Mouse (Mus musculus): Measurements from ENCODE around the gene Cdk19. TPM values are rescaled to one million over a fixed set of nuclear protein-coding genes. Genes with fewer than 3 reads are reported as not detected.

Cdk19 gene
- polyA plus RNA-seq, 1 experiment: 13.3 TPM

GRCm38 (mm10) chr10:40448444-40448843 lies 109.1 kb downstream of the Cdk19 start:
- Histone ChIP-seq H3K36me3 (ENCODE audit: control insufficient read depth, insufficient read depth, low read length) (no peaks in the 10 kb centered on the region), H3K4me3 (ENCODE audit: control insufficient read depth, low read depth, low read length) (no peak overlapping the region), H3K27ac (ENCODE audit: control insufficient read depth, insufficient read depth, low read depth, low read length) (no peak overlapping the region), H3K27me3 (ENCODE audit: control insufficient read depth, insufficient read depth, low read length) (no peaks in the 10 kb centered on the region), H3K4me1 (ENCODE audit: control insufficient read depth, insufficient read depth, low read length) (no peaks in the 10 kb centered on the region; the same call in 1 of the 2 replicates)
- TF ChIP-seq POLR2A (IDR thresholded peaks at IDR 0.05; ENCODE audit: control insufficient read depth, low read depth, low read length) (no peak), CTCF (IDR thresholded peaks at IDR 0.05; ENCODE audit: control insufficient read depth, insufficient read depth, insufficient replicate concordance, low read depth, low read length) (no peak)

- Histone ChIP-seq H3K4me1 (ENCODE audit: control insufficient read depth, insufficient read depth, low read length) (no peaks in the 10 kb centered on the region; the same call in 1 of the 2 replicates), H3K27ac (ENCODE audit: control insufficient read depth, insufficient read depth, low read depth, low read length) (no peak overlapping the region), H3K27me3 (ENCODE audit: control insufficient read depth, insufficient read depth, low read length) (no peaks in the 10 kb centered on the region), H3K4me3 (ENCODE audit: control insufficient read depth, low read depth, low read length) (no peak overlapping the region), H3K36me3 (ENCODE audit: control insufficient read depth, insufficient read depth, low read length) (no peaks in the 10 kb centered on the region)
- TF ChIP-seq POLR2A (IDR thresholded peaks at IDR 0.05; ENCODE audit: control insufficient read depth, low read depth, low read length): no peak
- no peak for TF ChIP-seq CTCF (IDR thresholded peaks at IDR 0.05; ENCODE audit: control insufficient read depth, insufficient read depth, insufficient replicate concordance, low read depth, low read length)
These were observed 110.2 kb downstream of the Cdk19 start for GRCm38 (mm10) chr10:40449571-40449970.

- Histone ChIP-seq H3K4me1 (ENCODE audit: control insufficient read depth, insufficient read depth, low read length) (no peaks in the 10 kb centered on the region; the same call in 1 of the 2 replicates), H3K27me3 (ENCODE audit: control insufficient read depth, insufficient read depth, low read length) (no peaks in the 10 kb centered on the region), H3K27ac (ENCODE audit: control insufficient read depth, insufficient read depth, low read depth, low read length) (no peak overlapping the region), H3K36me3 (ENCODE audit: control insufficient read depth, insufficient read depth, low read length) (no peaks in the 10 kb centered on the region), H3K4me3 (ENCODE audit: control insufficient read depth, low read depth, low read length) (no peak overlapping the region)
- TF ChIP-seq CTCF (IDR thresholded peaks at IDR 0.05; ENCODE audit: control insufficient read depth, insufficient read depth, insufficient replicate concordance, low read depth, low read length): no peak
- no peak for TF ChIP-seq POLR2A (IDR thresholded peaks at IDR 0.05; ENCODE audit: control insufficient read depth, low read depth, low read length)
These were observed 110.8 kb downstream of the Cdk19 start for GRCm38 (mm10) chr10:40450171-40450570.

- Histone ChIP-seq H3K27ac (ENCODE audit: control insufficient read depth, insufficient read depth, low read depth, low read length) (no peak overlapping the region), H3K36me3 (ENCODE audit: control insufficient read depth, insufficient read depth, low read length) (no peaks in the 10 kb centered on the region), H3K4me1 (ENCODE audit: control insufficient read depth, insufficient read depth, low read length) (0 out of 2 replicates have a peak, but pooled peaks cover 2% of the 10 kb centered on the region), H3K27me3 (ENCODE audit: control insufficient read depth, insufficient read depth, low read length) (no peaks in the 10 kb centered on the region), H3K4me3 (ENCODE audit: control insufficient read depth, low read depth, low read length) (no peak overlapping the region)
- no peak for TF ChIP-seq CTCF (IDR thresholded peaks at IDR 0.05; ENCODE audit: control insufficient read depth, insufficient read depth, insufficient replicate concordance, low read depth, low read length)
- TF ChIP-seq POLR2A (IDR thresholded peaks at IDR 0.05; ENCODE audit: control insufficient read depth, low read depth, low read length): no peak
These were observed 117.8 kb downstream of the Cdk19 start for GRCm38 (mm10) chr10:40457116-40457515.

- Histone ChIP-seq H3K4me3 (ENCODE audit: control insufficient read depth, low read depth, low read length) (no peak overlapping the region; the same call in 1 of the 2 replicates), H3K4me1 (ENCODE audit: control insufficient read depth, insufficient read depth, low read length) (0 out of 2 replicates have a peak, but pooled peaks cover 2% of the 10 kb centered on the region), H3K27ac (ENCODE audit: control insufficient read depth, insufficient read depth, low read depth, low read length) (no peak overlapping the region), H3K36me3 (ENCODE audit: control insufficient read depth, insufficient read depth, low read length) (no peaks in the 10 kb centered on the region), H3K27me3 (ENCODE audit: control insufficient read depth, insufficient read depth, low read length) (no peaks in the 10 kb centered on the region)
- TF ChIP-seq POLR2A (IDR thresholded peaks at IDR 0.05; ENCODE audit: control insufficient read depth, low read depth, low read length): no peak
- no peak for TF ChIP-seq CTCF (IDR thresholded peaks at IDR 0.05; ENCODE audit: control insufficient read depth, insufficient read depth, insufficient replicate concordance, low read depth, low read length)
These were observed 119.8 kb downstream of the Cdk19 start for GRCm38 (mm10) chr10:40459141-40459540.

- 0 out of 2 replicates have a peak, but pooled peaks cover 2% of the 10 kb centered on the region for H3K4me1 ChIP-seq (ENCODE audit: control insufficient read depth, insufficient read depth, low read length)
- no peaks in the 10 kb centered on the region for H3K36me3 ChIP-seq (ENCODE audit: control insufficient read depth, insufficient read depth, low read length)
- H3K27ac ChIP-seq (ENCODE audit: control insufficient read depth, insufficient read depth, low read depth, low read length): no peak overlapping the region
- H3K27me3 ChIP-seq (ENCODE audit: control insufficient read depth, insufficient read depth, low read length): no peaks in the 10 kb centered on the region
- TF ChIP-seq CTCF (IDR thresholded peaks at IDR 0.05; ENCODE audit: control insufficient read depth, insufficient read depth, insufficient replicate concordance, low read depth, low read length): no peak
- TF ChIP-seq POLR2A (IDR thresholded peaks at IDR 0.05; ENCODE audit: control insufficient read depth, low read depth, low read length): no peak
- no peak overlapping the region for H3K4me3 ChIP-seq (ENCODE audit: control insufficient read depth, low read depth, low read length)
These were observed 122.0 kb downstream of the Cdk19 start for GRCm38 (mm10) chr10:40461362-40461761.

- 0 out of 2 replicates have a peak, but pooled peaks cover 2% of the 10 kb centered on the region for H3K4me1 ChIP-seq (ENCODE audit: control insufficient read depth, insufficient read depth, low read length)
- TF ChIP-seq CTCF (IDR thresholded peaks at IDR 0.05; ENCODE audit: control insufficient read depth, insufficient read depth, insufficient replicate concordance, low read depth, low read length) (no peak), POLR2A (IDR thresholded peaks at IDR 0.05; ENCODE audit: control insufficient read depth, low read depth, low read length) (no peak)
- H3K27me3 ChIP-seq (ENCODE audit: control insufficient read depth, insufficient read depth, low read length): no peaks in the 10 kb centered on the region
- no peak overlapping the region for H3K4me3 ChIP-seq (ENCODE audit: control insufficient read depth, low read depth, low read length)
- no peaks in the 10 kb centered on the region; the same call in 1 of the 2 replicates for H3K36me3 ChIP-seq (ENCODE audit: control insufficient read depth, insufficient read depth, low read length)
- no peak overlapping the region for H3K27ac ChIP-seq (ENCODE audit: control insufficient read depth, insufficient read depth, low read depth, low read length)
These were observed 122.9 kb downstream of the Cdk19 start for GRCm38 (mm10) chr10:40462257-40462656.

Measured in testis, adult 2 months (tissue).